8 mouse cellular contexts compared by ENCODE assay signal in genomic region chr3:87906601-87906980, GRCm38 (mm10). TPM values are rescaled to one million over a fixed set of nuclear protein-coding genes. Genes with fewer than 3 reads are reported as not detected.
A peak's percentile ranks its signal among the peaks of the same experiment; 100 is the strongest.
DNase-seq lines count a peak whose midpoint lies in the region; ATAC-seq and TF ChIP-seq lines count a peak whose summit lies in the region.

No protein-coding gene starts in this region.

- no peaks in the 10 kb centered on the region for H3K9me3 ChIP-seq in forebrain, postnatal 0 days (ENCODE audit: low read length)
- H3K9me3 ChIP-seq in hindbrain, embryonic 12.5 days (replicated peaks) = no peaks in the 10 kb centered on the region
- no peaks in the 10 kb centered on the region for H3K9me3 ChIP-seq in midbrain, postnatal 0 days (ENCODE audit: low read length)

- ATAC-seq in forebrain, postnatal 0 days = peak; percentile 19
- ATAC-seq in hindbrain, embryonic 12.5 days (ENCODE audit: low FRiP score) = peak; percentile 44
- no peak; the same call in 1 of the 2 replicates for ATAC-seq in midbrain, postnatal 0 days (ENCODE audit: low FRiP score)
- no peak for ATAC-seq in CD4-positive, CD25-positive, alpha-beta regulatory T cell, adult 4 months

- H3K27ac ChIP-seq in forebrain, postnatal 0 days (ENCODE audit: low read depth, low read length) = peak overlapping the region; percentile 77
- H3K27ac ChIP-seq in hindbrain, embryonic 12.5 days = peak overlapping the region; percentile 96
- peak overlapping the region; percentile 87 for H3K27ac ChIP-seq in midbrain, postnatal 0 days (ENCODE audit: low read depth, low read length)

- H3K4me2 ChIP-seq in forebrain, postnatal 0 days (ENCODE audit: low read depth) = peak overlapping the region; percentile 90
- peak overlapping the region; percentile 87 for H3K4me2 ChIP-seq in hindbrain, embryonic 12.5 days (replicated peaks)
- peak overlapping the region; percentile 98 for H3K4me2 ChIP-seq in midbrain, postnatal 0 days (ENCODE audit: low read depth, low read length, poor library complexity, severe bottlenecking)

- no peaks in the 10 kb centered on the region for H3K27me3 ChIP-seq in forebrain, postnatal 0 days (ENCODE audit: insufficient read depth, low read length)
- H3K27me3 ChIP-seq in hindbrain, embryonic 12.5 days = no peaks in the 10 kb centered on the region
- H3K27me3 ChIP-seq in midbrain, postnatal 0 days (ENCODE audit: insufficient read depth, low read length) = no peaks in the 10 kb centered on the region

- no peak for TF ChIP-seq CTCF in forebrain, postnatal 0 days (IDR thresholded peaks at IDR 0.05; ENCODE audit: low read depth)
- TF ChIP-seq CTCF in midbrain, postnatal 0 days (IDR thresholded peaks at IDR 0.05) = no peak

- DNase-seq in spleen, postnatal 4 days (ENCODE audit: low spot score in 2 of 2) = peak; percentile 45 to 83
- DNase-seq in spleen, adult 12 weeks (ENCODE audit: low spot score) = no peak
- peak; percentile 67 for DNase-seq in cerebellum, adult 11 months
- DNase-seq in forebrain, postnatal 0 days = peak; percentile 22
- peak; percentile 52 for DNase-seq in liver
- DNase-seq in midbrain, postnatal 0 days (ENCODE audit: low spot score) = no peak

- peak overlapping the region; percentile 79 for H3K9ac ChIP-seq in forebrain, postnatal 0 days
- H3K9ac ChIP-seq in hindbrain, embryonic 12.5 days = peak overlapping the region; percentile 95
- peak overlapping the region; percentile 74 for H3K9ac ChIP-seq in midbrain, postnatal 0 days (replicated peaks; ENCODE audit: low read length, poor library complexity, severe bottlenecking)

- 0% methylated on average over 34 of the region's 47 CpGs for WGBS in forebrain, postnatal 0 days
- WGBS in hindbrain, embryonic 12.5 days = 0% methylated on average over 40 of the region's 47 CpGs
- WGBS in midbrain, postnatal 0 days = 2% methylated on average over 36 of the region's 47 CpGs

- H3K4me3 ChIP-seq in forebrain, postnatal 0 days (ENCODE audit: low read depth, low read length) = peak overlapping the region; percentile 78
- peak overlapping the region; percentile 98 for H3K4me3 ChIP-seq in hindbrain, embryonic 12.5 days
- peak overlapping the region; percentile 84 for H3K4me3 ChIP-seq in midbrain, postnatal 0 days (ENCODE audit: low read depth, low read length)

- H3K36me3 ChIP-seq in forebrain, postnatal 0 days (ENCODE audit: insufficient read depth) = no peaks in the 10 kb centered on the region
- no peaks in the 10 kb centered on the region for H3K36me3 ChIP-seq in hindbrain, embryonic 12.5 days
- no peaks in the 10 kb centered on the region for H3K36me3 ChIP-seq in midbrain, postnatal 0 days (ENCODE audit: insufficient read depth, low read length)

- peaks cover 14% of the 10 kb centered on the region for H3K4me1 ChIP-seq in forebrain, postnatal 0 days (ENCODE audit: insufficient read depth)
- H3K4me1 ChIP-seq in hindbrain, embryonic 12.5 days = peaks cover 42% of the 10 kb centered on the region
- H3K4me1 ChIP-seq in midbrain, postnatal 0 days (ENCODE audit: insufficient read depth, low read length) = peaks cover 20% of the 10 kb centered on the region

RNA-seq across cellular contexts. Expression of gene Hdgf, which starts 0.5 kb away (rescaled TPM):
- 116 and 121 TPM in 2 replicates for total RNA-seq in forebrain, postnatal 0 days (2014; rRNA removed)
- polyA plus RNA-seq in forebrain, postnatal 0 days (2015; fragmentation: Nextera tagmentation; extraction: Ambion mirVana) = 147 and 160 TPM in 2 replicates
- polyA plus RNA-seq in hindbrain, embryonic 12.5 days (2016; fragmentation: Nextera tagmentation; extraction: Ambion mirVana) = 219 and 230 TPM in 2 replicates
- 86.5 and 89.7 TPM in 2 replicates for total RNA-seq in midbrain, postnatal 0 days (2014; rRNA removed)
- 135 and 139 TPM in 2 replicates for polyA plus RNA-seq in midbrain, postnatal 0 days (2015; fragmentation: Nextera tagmentation; extraction: Ambion mirVana)
- polyA plus RNA-seq in CD4-positive, CD25-positive, alpha-beta regulatory T cell, adult 4 months (2017; shearing (Covaris generic)) = 10 to 100 TPM; 36.0 to 43.7 TPM

RNA-seq across cellular contexts. Expression of gene Mrpl24, which starts 12.7 kb away (rescaled TPM):
- total RNA-seq in forebrain, postnatal 0 days (2014; rRNA removed) = 47.0 and 68.4 TPM in 2 replicates
- polyA plus RNA-seq in forebrain, postnatal 0 days (2015; fragmentation: Nextera tagmentation; extraction: Ambion mirVana) = 43.4 and 45.7 TPM in 2 replicates
- polyA plus RNA-seq in hindbrain, embryonic 12.5 days (2016; fragmentation: Nextera tagmentation; extraction: Ambion mirVana) = 72.9 and 79.0 TPM in 2 replicates
- total RNA-seq in midbrain, postnatal 0 days (2014; rRNA removed) = 41.3 and 41.7 TPM in 2 replicates
- polyA plus RNA-seq in midbrain, postnatal 0 days (2015; fragmentation: Nextera tagmentation; extraction: Ambion mirVana) = 37.2 and 39.7 TPM in 2 replicates
- polyA plus RNA-seq in CD4-positive, CD25-positive, alpha-beta regulatory T cell, adult 4 months (2017; shearing (Covaris generic)) = 100 to 1,000 TPM; 169 TPM

RNA-seq across cellular contexts. Expression of gene Prcc, which starts 21.2 kb away (rescaled TPM):
- 74.2 and 77.1 TPM in 2 replicates for total RNA-seq in forebrain, postnatal 0 days (2014; rRNA removed)
- 20.6 and 23.0 TPM in 2 replicates for polyA plus RNA-seq in forebrain, postnatal 0 days (2015; fragmentation: Nextera tagmentation; extraction: Ambion mirVana)
- 14.7 and 16.4 TPM in 2 replicates for polyA plus RNA-seq in hindbrain, embryonic 12.5 days (2016; fragmentation: Nextera tagmentation; extraction: Ambion mirVana)
- total RNA-seq in midbrain, postnatal 0 days (2014; rRNA removed) = 92.6 and 94.8 TPM in 2 replicates
- polyA plus RNA-seq in midbrain, postnatal 0 days (2015; fragmentation: Nextera tagmentation; extraction: Ambion mirVana) = 21.1 and 24.3 TPM in 2 replicates
- polyA plus RNA-seq in CD4-positive, CD25-positive, alpha-beta regulatory T cell, adult 4 months (2017; shearing (Covaris generic)) = 1 to 10 TPM; 3.8 to 6.0 TPM

RNA-seq across cellular contexts. Expression of gene Isg20l2, which starts 23.5 kb away (rescaled TPM):
- total RNA-seq in forebrain, postnatal 0 days (2014; rRNA removed) = 29.1 and 31.9 TPM in 2 replicates
- polyA plus RNA-seq in forebrain, postnatal 0 days (2015; fragmentation: Nextera tagmentation; extraction: Ambion mirVana) = 16.1 and 19.3 TPM in 2 replicates
- 67.7 and 68.7 TPM in 2 replicates for polyA plus RNA-seq in hindbrain, embryonic 12.5 days (2016; fragmentation: Nextera tagmentation; extraction: Ambion mirVana)
- total RNA-seq in midbrain, postnatal 0 days (2014; rRNA removed) = 20.5 and 21.0 TPM in 2 replicates
- 13.6 and 14.7 TPM in 2 replicates for polyA plus RNA-seq in midbrain, postnatal 0 days (2015; fragmentation: Nextera tagmentation; extraction: Ambion mirVana)
- 10 to 100 TPM in 1 of 2 experiments, 1 to 10 TPM in 1; 8.5 to 15.1 TPM for polyA plus RNA-seq in CD4-positive, CD25-positive, alpha-beta regulatory T cell, adult 4 months (2017; shearing (Covaris generic))

RNA-seq across cellular contexts. Expression of gene Rrnad1, which starts 23.9 kb away (rescaled TPM):
- total RNA-seq in forebrain, postnatal 0 days (2014; rRNA removed) = 19.3 and 31.8 TPM in 2 replicates
- polyA plus RNA-seq in forebrain, postnatal 0 days (2015; fragmentation: Nextera tagmentation; extraction: Ambion mirVana) = 10.9 and 15.6 TPM in 2 replicates
- 22.1 and 22.5 TPM in 2 replicates for polyA plus RNA-seq in hindbrain, embryonic 12.5 days (2016; fragmentation: Nextera tagmentation; extraction: Ambion mirVana)
- total RNA-seq in midbrain, postnatal 0 days (2014; rRNA removed) = 27.8 and 28.2 TPM in 2 replicates
- 17.6 and 19.1 TPM in 2 replicates for polyA plus RNA-seq in midbrain, postnatal 0 days (2015; fragmentation: Nextera tagmentation; extraction: Ambion mirVana)
- 10 to 100 TPM; 24.4 to 28.2 TPM for polyA plus RNA-seq in CD4-positive, CD25-positive, alpha-beta regulatory T cell, adult 4 months (2017; shearing (Covaris generic))

Comparison
In these comparisons a context has a peak if more than half of its experiments do, and no peak if none do; other contexts are left out.
1. DNase-seq: peak in spleen, postnatal 4 days (2 of 2), cerebellum, adult 11 months (single experiment), forebrain, postnatal 0 days (single experiment) and liver (single experiment); none in spleen, adult 12 weeks (single experiment) and midbrain, postnatal 0 days (single experiment).
2. ATAC-seq: peak in forebrain, postnatal 0 days (single experiment) and hindbrain, embryonic 12.5 days (single experiment); none in midbrain, postnatal 0 days (single experiment) and CD4-positive, CD25-positive, alpha-beta regulatory T cell, adult 4 months (single experiment).
3. Peak in every context shown above with its lines, with median percentiles within 50 percentile points of each other: H3K27ac ChIP-seq, H3K4me2 ChIP-seq, H3K4me3 ChIP-seq and H3K9ac ChIP-seq.